Mouse (Mus musculus): ENCODE data around the gene Itga8. TPM values are rescaled to one million over a fixed set of nuclear protein-coding genes. Genes with fewer than 3 reads are reported as not detected.

Gene Itga8
- polyA plus RNA-seq, 1 experiment = 1.0 TPM

DNA sequence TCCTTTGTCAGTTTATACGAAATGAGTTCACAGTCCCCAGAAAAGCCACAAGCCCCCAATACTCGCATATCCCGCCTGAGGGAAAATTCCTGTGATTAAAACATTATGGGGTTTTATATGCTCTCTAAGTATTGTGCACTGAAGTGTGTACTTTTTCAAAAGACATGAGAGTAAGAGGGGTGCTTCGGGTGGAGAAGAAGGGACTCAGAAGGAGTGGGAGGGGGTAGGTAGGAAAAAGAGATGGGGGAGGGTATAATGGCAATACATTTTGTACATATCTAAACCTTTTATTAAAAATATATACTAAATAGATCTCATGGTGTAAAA is 88.3 kb downstream of the Itga8 start:
- H3K27me3 ChIP-seq (ENCODE audit: control insufficient read depth, insufficient read depth, low read length) = no peaks in the 10 kb centered on the region

GRCm38 (mm10) chr2:12212662-12213463 is 88.9 kb downstream of the Itga8 start:
- Histone ChIP-seq H3K27ac (ENCODE audit: control insufficient read depth, insufficient read depth, low read depth, low read length) (no peak overlapping the region), H3K36me3 (ENCODE audit: control insufficient read depth, insufficient read depth, low read length) (no peaks in the 10 kb centered on the region), H3K27me3 (ENCODE audit: control insufficient read depth, insufficient read depth, low read length) (no peaks in the 10 kb centered on the region), H3K4me1 (ENCODE audit: control insufficient read depth, insufficient read depth, low read length) (no peaks in the 10 kb centered on the region), H3K4me3 (ENCODE audit: control insufficient read depth, low read depth, low read length) (no peak overlapping the region)
- TF ChIP-seq POLR2A (IDR thresholded peaks at IDR 0.05; ENCODE audit: control insufficient read depth, low read depth, low read length) (no peak), CTCF (IDR thresholded peaks at IDR 0.05; ENCODE audit: control insufficient read depth, insufficient read depth, insufficient replicate concordance, low read depth, low read length) (no peak)

More for the DNA sequence above, 88.3 kb downstream of the Itga8 start:
- H3K36me3 ChIP-seq (ENCODE audit: control insufficient read depth, insufficient read depth, low read length) = no peaks in the 10 kb centered on the region
- H3K4me3 ChIP-seq (ENCODE audit: control insufficient read depth, low read depth, low read length) = no peak overlapping the region
- H3K27ac ChIP-seq (ENCODE audit: control insufficient read depth, insufficient read depth, low read depth, low read length) = no peak overlapping the region
- H3K4me1 ChIP-seq (ENCODE audit: control insufficient read depth, insufficient read depth, low read length) = no peaks in the 10 kb centered on the region
- TF ChIP-seq POLR2A (IDR thresholded peaks at IDR 0.05; ENCODE audit: control insufficient read depth, low read depth, low read length) (no peak), CTCF (IDR thresholded peaks at IDR 0.05; ENCODE audit: control insufficient read depth, insufficient read depth, insufficient replicate concordance, low read depth, low read length) (no peak)

DNA sequence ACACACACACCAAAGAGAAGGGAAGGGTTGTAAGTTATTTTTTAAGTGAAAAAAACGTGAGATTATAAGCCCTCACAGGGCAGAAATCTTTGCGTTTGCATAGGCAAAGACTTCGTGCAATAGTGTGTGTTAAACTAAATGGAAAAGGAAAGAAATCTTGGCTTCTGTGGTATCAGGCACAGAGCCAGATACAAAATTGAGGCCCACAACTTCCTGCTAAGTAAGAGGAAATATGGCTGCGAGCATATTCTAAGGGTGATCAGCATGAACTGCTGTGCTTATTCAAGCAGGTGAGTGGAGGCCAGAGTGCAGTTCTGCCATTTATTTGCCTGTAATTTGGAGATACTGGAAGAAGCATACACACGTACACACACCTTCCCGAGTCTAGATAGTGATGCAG is 93.6 kb downstream of the Itga8 start:
- H3K4me3 ChIP-seq (ENCODE audit: control insufficient read depth, low read depth, low read length) = no peak overlapping the region
- no peaks in the 10 kb centered on the region for H3K36me3 ChIP-seq (ENCODE audit: control insufficient read depth, insufficient read depth, low read length)
- no peak overlapping the region for H3K27ac ChIP-seq (ENCODE audit: control insufficient read depth, insufficient read depth, low read depth, low read length)
- TF ChIP-seq CTCF (IDR thresholded peaks at IDR 0.05; ENCODE audit: control insufficient read depth, insufficient read depth, insufficient replicate concordance, low read depth, low read length) (no peak), POLR2A (IDR thresholded peaks at IDR 0.05; ENCODE audit: control insufficient read depth, low read depth, low read length) (no peak)
- H3K4me1 ChIP-seq (ENCODE audit: control insufficient read depth, insufficient read depth, low read length) = no peaks in the 10 kb centered on the region
- H3K27me3 ChIP-seq (ENCODE audit: control insufficient read depth, insufficient read depth, low read length) = no peaks in the 10 kb centered on the region

GRCm38 (mm10) chr2:12206353-12206752 is 95.4 kb downstream of the Itga8 start:
- Histone ChIP-seq H3K4me3 (ENCODE audit: control insufficient read depth, low read depth, low read length) (no peak overlapping the region), H3K4me1 (ENCODE audit: control insufficient read depth, insufficient read depth, low read length) (no peaks in the 10 kb centered on the region), H3K27me3 (ENCODE audit: control insufficient read depth, insufficient read depth, low read length) (no peaks in the 10 kb centered on the region), H3K27ac (ENCODE audit: control insufficient read depth, insufficient read depth, low read depth, low read length) (no peak overlapping the region), H3K36me3 (ENCODE audit: control insufficient read depth, insufficient read depth, low read length) (no peaks in the 10 kb centered on the region)
- TF ChIP-seq POLR2A (IDR thresholded peaks at IDR 0.05; ENCODE audit: control insufficient read depth, low read depth, low read length) (no peak), CTCF (IDR thresholded peaks at IDR 0.05; ENCODE audit: control insufficient read depth, insufficient read depth, insufficient replicate concordance, low read depth, low read length) (no peak)

- H3K4me3 ChIP-seq (ENCODE audit: control insufficient read depth, low read depth, low read length) = no peak overlapping the region
- H3K27me3 ChIP-seq (ENCODE audit: control insufficient read depth, insufficient read depth, low read length) = no peaks in the 10 kb centered on the region
- no peak overlapping the region for H3K27ac ChIP-seq (ENCODE audit: control insufficient read depth, insufficient read depth, low read depth, low read length)
- H3K36me3 ChIP-seq (ENCODE audit: control insufficient read depth, insufficient read depth, low read length) = no peaks in the 10 kb centered on the region
- H3K4me1 ChIP-seq (ENCODE audit: control insufficient read depth, insufficient read depth, low read length) = no peaks in the 10 kb centered on the region
- TF ChIP-seq CTCF (IDR thresholded peaks at IDR 0.05; ENCODE audit: control insufficient read depth, insufficient read depth, insufficient replicate concordance, low read depth, low read length) (no peak), POLR2A (IDR thresholded peaks at IDR 0.05; ENCODE audit: control insufficient read depth, low read depth, low read length) (no peak)
Measured at GRCm38 (mm10) chr2:12205875-12206274, 95.8 kb downstream of the Itga8 start.

DNA sequence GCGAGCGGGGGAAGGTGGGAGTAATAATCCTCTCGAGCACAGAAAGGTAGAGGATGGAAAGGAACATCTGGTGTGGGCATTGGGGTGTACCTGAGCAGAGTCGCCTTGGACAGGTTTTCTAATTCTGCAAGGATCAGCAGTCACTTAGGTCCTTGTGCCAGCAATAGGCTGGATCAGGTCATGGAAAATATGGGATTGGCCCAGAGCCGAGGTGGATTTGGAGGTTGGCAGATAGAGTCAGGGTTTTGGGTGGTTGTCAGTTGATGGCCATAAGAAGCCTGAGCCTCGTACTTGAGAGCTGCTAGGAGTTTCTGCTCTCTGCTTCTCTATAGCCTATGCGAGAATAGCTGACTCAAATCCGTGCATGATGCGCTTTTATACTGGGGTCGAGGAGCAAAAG is 98.5 kb downstream of the Itga8 start:
- Histone ChIP-seq H3K4me3 (ENCODE audit: control insufficient read depth, low read depth, low read length) (no peak overlapping the region), H3K4me1 (ENCODE audit: control insufficient read depth, insufficient read depth, low read length) (peaks cover 2% of the 10 kb centered on the region; the same call in 1 of the 2 replicates), H3K27me3 (ENCODE audit: control insufficient read depth, insufficient read depth, low read length) (no peaks in the 10 kb centered on the region), H3K36me3 (ENCODE audit: control insufficient read depth, insufficient read depth, low read length) (no peaks in the 10 kb centered on the region), H3K27ac (ENCODE audit: control insufficient read depth, insufficient read depth, low read depth, low read length) (no peak overlapping the region)
- TF ChIP-seq CTCF (IDR thresholded peaks at IDR 0.05; ENCODE audit: control insufficient read depth, insufficient read depth, insufficient replicate concordance, low read depth, low read length) (no peak), POLR2A (IDR thresholded peaks at IDR 0.05; ENCODE audit: control insufficient read depth, low read depth, low read length) (no peak)

DNA sequence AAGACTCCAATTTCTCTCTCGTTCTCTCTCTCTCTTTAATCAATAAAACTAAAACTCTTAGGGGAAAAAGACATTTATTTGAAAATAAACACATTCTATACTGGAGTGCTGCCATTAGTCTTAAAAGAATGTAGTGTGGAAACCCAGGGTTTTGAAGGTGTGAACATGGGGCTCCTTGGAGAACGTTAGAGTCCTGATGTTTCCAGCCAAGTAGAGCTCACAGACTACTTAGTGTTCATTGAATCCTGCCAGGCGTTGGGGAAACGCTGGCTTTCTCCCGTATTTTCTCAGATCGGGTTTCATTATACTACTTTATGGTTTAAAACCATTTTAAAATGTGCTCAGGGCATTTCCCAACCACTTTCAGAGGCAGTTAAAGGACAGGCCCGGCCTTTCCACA is 103.0 kb downstream of the Itga8 start:
- Histone ChIP-seq H3K4me3 (ENCODE audit: control insufficient read depth, low read depth, low read length) (no peak overlapping the region), H3K4me1 (ENCODE audit: control insufficient read depth, insufficient read depth, low read length) (peaks cover 2% of the 10 kb centered on the region; the same call in 1 of the 2 replicates), H3K27ac (ENCODE audit: control insufficient read depth, insufficient read depth, low read depth, low read length) (no peak overlapping the region), H3K36me3 (ENCODE audit: control insufficient read depth, insufficient read depth, low read length) (no peaks in the 10 kb centered on the region), H3K27me3 (ENCODE audit: control insufficient read depth, insufficient read depth, low read length) (no peaks in the 10 kb centered on the region)
- no peak for TF ChIP-seq POLR2A (IDR thresholded peaks at IDR 0.05; ENCODE audit: control insufficient read depth, low read depth, low read length)
- no peak for TF ChIP-seq CTCF (IDR thresholded peaks at IDR 0.05; ENCODE audit: control insufficient read depth, insufficient read depth, insufficient replicate concordance, low read depth, low read length)
